Mouse (Mus musculus) megakaryocyte, embryonic 14.5 days (primary cell): ENCODE results near the gene Myo1e.

Experiments used
- FLI1 ChIP-seq: IDR thresholded peaks from 2 replicates; pipeline ENCODE4 v1.6.1; 2012; ENCODE audit warnings: low read length, inconsistent platforms, mixed read lengths
- GATA1 ChIP-seq: IDR thresholded peaks from 3 replicates; pipeline ENCODE4 v1.6.1; 2012; ENCODE audit warnings: mixed read lengths, low read length, inconsistent platforms, borderline replicate concordance

DNA sequence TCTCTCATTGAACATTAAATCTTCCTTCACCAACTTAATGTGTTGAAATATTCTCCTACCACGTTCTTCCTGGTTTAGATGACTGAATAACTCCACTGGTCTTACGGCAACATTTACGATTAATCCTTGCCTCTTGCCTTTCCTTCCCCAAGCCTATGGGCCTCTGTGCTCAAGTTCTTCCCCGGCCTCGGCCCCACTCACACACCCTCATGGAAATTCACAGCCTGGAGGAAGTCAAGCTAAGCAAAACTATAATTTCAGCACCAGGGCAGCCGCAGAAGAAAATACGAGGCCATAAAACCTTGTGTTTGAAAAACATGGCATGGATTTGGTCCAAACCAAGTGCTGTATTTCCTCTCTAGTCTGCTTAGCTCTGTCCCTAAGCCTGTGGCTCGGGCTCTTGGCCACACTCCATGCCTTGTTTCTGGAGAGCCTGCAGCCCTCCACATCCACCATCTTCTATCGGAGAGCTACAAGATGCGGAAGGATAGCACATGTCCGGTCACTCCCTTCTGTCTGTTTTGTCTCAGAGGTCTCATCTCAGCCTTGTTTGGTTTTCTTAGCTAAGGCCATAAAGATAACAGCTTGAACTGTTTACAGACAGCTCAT is 124.7 kb downstream of the Myo1e start:
- TF ChIP-seq GATA1: no peak
- no peak for TF ChIP-seq FLI1
